ENCODE assay signal across 24 mouse cellular contexts in genomic region chrX:155171754-155172153, GRCm38 (mm10). TPM values are rescaled to one million over a fixed set of nuclear protein-coding genes. Genes with fewer than 3 reads are reported as not detected.
"Had no signal": no experiment of that assay in that cellular context is flagged by ENCODE, and none has a peak within 500 bp of the region (broad histone marks: within the 10 kb centered on the region; RNA-seq: fewer than 3 reads in every experiment).

No protein-coding gene starts in this region.

- ATAC-seq: hindbrain, postnatal 0 days; intestine, embryonic 15.5 days; intestine, postnatal 0 days; liver, embryonic 12.5 days had no signal

- DNase-seq: gastrocnemius, postnatal 14 days; gastrocnemius, postnatal 36 days; heart, postnatal 14 days; heart, postnatal 36 days; kidney, adult 18-20 months; kidney, adult 8-10 months; kidney, postnatal 10 days; kidney, postnatal 25 days; kidney, postnatal 4 days; left cerebral cortex, postnatal 4 days had no signal

RNA-seq across cellular contexts. Expression of gene Cldn34b2, which starts 43.5 kb away (rescaled TPM):
- total RNA-seq: gastrocnemius, adult 18-20 months; gastrocnemius, adult 8-10 months; gastrocnemius, postnatal 14 days; gastrocnemius, postnatal 36 days; heart, adult 2 months; heart, postnatal 14 days; heart, postnatal 36 days; hematopoietic stem cell, adult 5-6 weeks; hindbrain, postnatal 0 days; layer of hippocampus, adult 2 months; layer of hippocampus, postnatal 10 days; layer of hippocampus, postnatal 25 days; left cerebral cortex, adult 2 months; left cerebral cortex, postnatal 14 days; left cerebral cortex, postnatal 4 days; liver, adult 2 months had no signal
